Mouse (Mus musculus): ENCODE measurements around the gene Nras. TPM values are rescaled to one million over a fixed set of nuclear protein-coding genes. Genes with fewer than 3 reads are reported as not detected.

Gene Nras
- polyA plus RNA-seq, 1 experiment from 2014 or later = 103 TPM

- no peaks in the 10 kb centered on the region for H3K27me3 ChIP-seq
- no peak overlapping the region for H3K27ac ChIP-seq (replicated peaks)
- peaks cover 64% of the 10 kb centered on the region for H3K36me3 ChIP-seq
- no peak for ATAC-seq (ENCODE audit: insufficient number of reproducible peaks, low FRiP score, low TSS enrichment, low read depth)
- no peak overlapping the region for H3K4me2 ChIP-seq (replicated peaks)
- H3K9me3 ChIP-seq (replicated peaks) = no peaks in the 10 kb centered on the region
- H3K4me3 ChIP-seq (replicated peaks) = no peak overlapping the region
- no peak overlapping the region for H3K9ac ChIP-seq
- 86% methylated on average over 8 of the region's 8 CpGs for WGBS
- no peaks in the 10 kb centered on the region for H3K4me1 ChIP-seq
Measured at GRCm38 (mm10) chr3:103066927-103067326, 8.8 kb downstream of the Nras start.

GRCm38 (mm10) chr3:103068971-103069370 lies 10.9 kb downstream of the Nras start:
- Histone ChIP-seq H3K27me3 (no peaks in the 10 kb centered on the region), H3K4me3 (replicated peaks) (no peak overlapping the region), H3K9ac (no peak overlapping the region), H3K36me3 (peaks cover 43% of the 10 kb centered on the region), H3K9me3 (replicated peaks) (no peaks in the 10 kb centered on the region), H3K4me1 (no peaks in the 10 kb centered on the region), H3K27ac (replicated peaks) (no peak overlapping the region), H3K4me2 (replicated peaks) (no peak overlapping the region)
- no peak for ATAC-seq (ENCODE audit: insufficient number of reproducible peaks, low FRiP score, low TSS enrichment, low read depth)
- 71% methylated on average over 6 of the region's 6 CpGs for WGBS

GRCm38 (mm10) chr3:103073771-103074170 lies 15.7 kb downstream of the Nras start, which contains the start of gene Ampd1:
Gene Ampd1 (plus strand): TSS chr3:103074014.
- no peaks in the 10 kb centered on the region for H3K27me3 ChIP-seq
- no peak within 1 kb of the TSS for H3K9ac ChIP-seq
- no peaks in the 10 kb centered on the region for H3K4me1 ChIP-seq
- H3K36me3 ChIP-seq = peaks cover 7% of the 10 kb centered on the region
- H3K4me2 ChIP-seq (replicated peaks) = no peak within 1 kb of the TSS
- H3K9me3 ChIP-seq (replicated peaks) = no peaks in the 10 kb centered on the region
- WGBS = 50% methylated on average over 5 of the region's 5 CpGs
- H3K4me3 ChIP-seq (replicated peaks) = no peak within 1 kb of the TSS
- no peak within 1 kb of the TSS for H3K27ac ChIP-seq (replicated peaks)
- no peak for ATAC-seq (ENCODE audit: insufficient number of reproducible peaks, low FRiP score, low TSS enrichment, low read depth)

- no peak overlapping the region for H3K9ac ChIP-seq
- no peak overlapping the region for H3K4me3 ChIP-seq (replicated peaks)
- H3K4me2 ChIP-seq (replicated peaks) = no peak overlapping the region
- no peak overlapping the region for H3K27ac ChIP-seq (replicated peaks)
- H3K9me3 ChIP-seq (replicated peaks) = no peaks in the 10 kb centered on the region
- H3K27me3 ChIP-seq = no peaks in the 10 kb centered on the region
- no peaks in the 10 kb centered on the region for H3K4me1 ChIP-seq
- no peaks in the 10 kb centered on the region for H3K36me3 ChIP-seq
- ATAC-seq (ENCODE audit: insufficient number of reproducible peaks, low FRiP score, low TSS enrichment, low read depth) = no peak
- WGBS = 69% methylated on average over 9 of the region's 9 CpGs
Measured at GRCm38 (mm10) chr3:103075871-103076270, 17.8 kb downstream of the Nras start.

- Histone ChIP-seq H3K4me3 (replicated peaks) (no peak overlapping the region), H3K27ac (replicated peaks) (no peak overlapping the region), H3K9ac (no peak overlapping the region), H3K36me3 (no peaks in the 10 kb centered on the region), H3K27me3 (no peaks in the 10 kb centered on the region), H3K9me3 (replicated peaks) (no peaks in the 10 kb centered on the region), H3K4me1 (no peaks in the 10 kb centered on the region), H3K4me2 (replicated peaks) (no peak overlapping the region)
- WGBS = 79% methylated on average over 9 of the region's 9 CpGs
- ATAC-seq (ENCODE audit: insufficient number of reproducible peaks, low FRiP score, low TSS enrichment, low read depth) = no peak
Measured at GRCm38 (mm10) chr3:103076476-103076875, 18.4 kb downstream of the Nras start.

GRCm38 (mm10) chr3:103079301-103079700 lies 21.2 kb downstream of the Nras start:
- H3K27me3 ChIP-seq = no peaks in the 10 kb centered on the region
- H3K36me3 ChIP-seq = no peaks in the 10 kb centered on the region
- no peak for ATAC-seq (ENCODE audit: insufficient number of reproducible peaks, low FRiP score, low TSS enrichment, low read depth)
- H3K4me3 ChIP-seq (replicated peaks) = no peak overlapping the region
- no peaks in the 10 kb centered on the region for H3K4me1 ChIP-seq
- H3K4me2 ChIP-seq (replicated peaks) = no peak overlapping the region
- WGBS = 87% methylated on average over 9 of the region's 9 CpGs
- H3K9me3 ChIP-seq (replicated peaks) = no peaks in the 10 kb centered on the region
- no peak overlapping the region for H3K27ac ChIP-seq (replicated peaks)
- no peak overlapping the region for H3K9ac ChIP-seq

GRCm38 (mm10) chr3:103081051-103081450 lies 23.0 kb downstream of the Nras start:
- H3K4me2 ChIP-seq (replicated peaks) = no peak overlapping the region
- no peaks in the 10 kb centered on the region for H3K9me3 ChIP-seq (replicated peaks)
- WGBS = 42% methylated on average over 11 of the region's 11 CpGs
- no peak for ATAC-seq (ENCODE audit: insufficient number of reproducible peaks, low FRiP score, low TSS enrichment, low read depth)
- H3K27me3 ChIP-seq = no peaks in the 10 kb centered on the region
- no peaks in the 10 kb centered on the region for H3K4me1 ChIP-seq
- no peak overlapping the region for H3K27ac ChIP-seq (replicated peaks)
- no peaks in the 10 kb centered on the region for H3K36me3 ChIP-seq
- no peak overlapping the region for H3K4me3 ChIP-seq (replicated peaks)
- H3K9ac ChIP-seq = no peak overlapping the region

- no peaks in the 10 kb centered on the region for H3K9me3 ChIP-seq (replicated peaks)
- no peak overlapping the region for H3K27ac ChIP-seq (replicated peaks)
- H3K9ac ChIP-seq = no peak overlapping the region
- H3K27me3 ChIP-seq = no peaks in the 10 kb centered on the region
- H3K36me3 ChIP-seq = no peaks in the 10 kb centered on the region
- H3K4me3 ChIP-seq (replicated peaks) = no peak overlapping the region
- WGBS = 83% methylated on average over 17 of the region's 17 CpGs
- no peak overlapping the region for H3K4me2 ChIP-seq (replicated peaks)
- no peak for ATAC-seq (ENCODE audit: insufficient number of reproducible peaks, low FRiP score, low TSS enrichment, low read depth)
- no peaks in the 10 kb centered on the region for H3K4me1 ChIP-seq
Measured at GRCm38 (mm10) chr3:103081861-103082453, 23.9 kb downstream of the Nras start.

- 77% methylated on average over 5 of the region's 5 CpGs for WGBS
Measured at GRCm38 (mm10) chr3:103082761-103083160, 24.7 kb downstream of the Nras start.

GRCm38 (mm10) chr3:103085986-103086385 lies 27.9 kb downstream of the Nras start:
- Histone ChIP-seq H3K36me3 (no peaks in the 10 kb centered on the region), H3K27ac (replicated peaks) (no peak overlapping the region), H3K4me1 (no peaks in the 10 kb centered on the region), H3K9me3 (replicated peaks) (no peaks in the 10 kb centered on the region), H3K4me2 (replicated peaks) (no peak overlapping the region), H3K4me3 (replicated peaks) (no peak overlapping the region), H3K27me3 (no peaks in the 10 kb centered on the region), H3K9ac (no peak overlapping the region)
- WGBS = 82% methylated on average over 3 of the region's 3 CpGs
- ATAC-seq (ENCODE audit: insufficient number of reproducible peaks, low FRiP score, low TSS enrichment, low read depth) = no peak

More at GRCm38 (mm10) chr3:103082761-103083160, 24.7 kb downstream of the Nras start:
- H3K9ac ChIP-seq = no peak overlapping the region
- no peak for ATAC-seq (ENCODE audit: insufficient number of reproducible peaks, low FRiP score, low TSS enrichment, low read depth)
- H3K4me1 ChIP-seq = no peaks in the 10 kb centered on the region
- H3K27me3 ChIP-seq = no peaks in the 10 kb centered on the region
- no peaks in the 10 kb centered on the region for H3K9me3 ChIP-seq (replicated peaks)
- no peaks in the 10 kb centered on the region for H3K36me3 ChIP-seq
- H3K27ac ChIP-seq (replicated peaks) = no peak overlapping the region
- H3K4me3 ChIP-seq (replicated peaks) = no peak overlapping the region
- no peak overlapping the region for H3K4me2 ChIP-seq (replicated peaks)

- Histone ChIP-seq H3K4me2 (replicated peaks) (no peak overlapping the region), H3K4me3 (replicated peaks) (no peak overlapping the region), H3K9me3 (replicated peaks) (no peaks in the 10 kb centered on the region), H3K36me3 (no peaks in the 10 kb centered on the region), H3K9ac (no peak overlapping the region), H3K27ac (replicated peaks) (no peak overlapping the region), H3K4me1 (no peaks in the 10 kb centered on the region), H3K27me3 (no peaks in the 10 kb centered on the region)
- ATAC-seq (ENCODE audit: insufficient number of reproducible peaks, low FRiP score, low TSS enrichment, low read depth) = no peak
- 91% methylated on average over 2 of the region's 2 CpGs for WGBS
Measured at GRCm38 (mm10) chr3:103091753-103092152, 33.7 kb downstream of the Nras start.

- H3K27ac ChIP-seq (replicated peaks) = no peak overlapping the region
- no peaks in the 10 kb centered on the region for H3K9me3 ChIP-seq (replicated peaks)
- H3K27me3 ChIP-seq = no peaks in the 10 kb centered on the region
- peaks cover 7% of the 10 kb centered on the region for H3K4me1 ChIP-seq
- 76% methylated on average over 23 of the region's 23 CpGs for WGBS
- no peak overlapping the region for H3K4me3 ChIP-seq (replicated peaks)
- no peak for ATAC-seq (ENCODE audit: insufficient number of reproducible peaks, low FRiP score, low TSS enrichment, low read depth)
- H3K9ac ChIP-seq = no peak overlapping the region
- H3K36me3 ChIP-seq = no peaks in the 10 kb centered on the region
- no peak overlapping the region for H3K4me2 ChIP-seq (replicated peaks)
Measured at GRCm38 (mm10) chr3:103098662-103099061, 40.6 kb downstream of the Nras start.

All from embryonic facial prominence, embryonic 15.5 days (tissue).